Mouse (Mus musculus) CD8-positive naive resting alpha-beta T cell, adult 2 months (primary cell): ENCODE results near the gene Psmb3.
"Not testable (repeated sequence)": the region's sequence is repeated elsewhere in the genome, so short reads cannot be mapped to it uniquely, and the experiment has no call there.

ENCODE experiments used
- DNase-seq, 2 experiments: peaks; one replicate each; pipeline ENCODE4 v3.0.0; 2022; ENCODE audit warnings: low read depth in 2 of 2, low spot score in 2 of 2

The Psmb3 gene

DNA sequence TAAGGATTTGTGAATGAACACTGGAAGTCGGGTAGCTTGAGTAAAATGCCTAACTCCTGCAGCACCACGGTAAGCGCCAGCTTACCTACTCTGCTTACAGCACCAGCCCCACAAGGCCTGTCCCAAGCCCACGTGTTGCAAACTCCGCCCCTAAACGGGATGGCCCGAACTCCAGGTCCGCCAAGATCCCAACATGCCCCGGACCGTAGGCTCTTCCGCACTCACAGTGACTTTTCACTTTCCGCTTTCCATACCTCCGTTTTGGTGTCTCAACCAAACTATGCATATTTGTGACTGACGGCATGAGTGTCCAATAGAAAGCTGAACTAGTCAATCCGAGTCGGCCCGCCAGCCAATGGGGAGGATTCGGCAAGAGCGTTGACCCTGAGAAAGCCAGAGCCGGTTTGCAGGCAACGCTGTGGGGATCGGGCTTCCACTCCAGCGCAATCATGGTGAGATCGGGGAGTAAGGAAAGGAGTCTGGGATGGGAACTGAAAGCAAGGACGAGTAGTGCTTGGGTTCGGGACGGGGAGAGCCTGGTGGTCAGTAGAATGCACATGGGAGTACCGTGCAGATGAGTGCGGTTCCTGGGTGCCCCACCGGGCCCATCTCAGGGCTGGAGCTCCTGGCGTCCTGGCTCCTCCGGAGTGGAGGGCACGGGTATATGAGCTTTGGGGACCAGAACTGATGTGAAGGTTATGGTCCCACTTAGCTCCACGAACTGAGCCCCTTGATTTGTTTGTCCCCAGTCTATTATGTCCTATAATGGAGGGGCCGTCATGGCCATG is at the start of gene Psmb3:
TSS of gene Psmb3 (plus strand) at position 361 of the 788 bp plus-strand sequence.
- peak; percentile 97 to 98 for DNase-seq

GRCm38 (mm10) chr11:97654210-97654609 is 49.0 kb upstream of the Psmb3 start:
- no peak for DNase-seq

DNA sequence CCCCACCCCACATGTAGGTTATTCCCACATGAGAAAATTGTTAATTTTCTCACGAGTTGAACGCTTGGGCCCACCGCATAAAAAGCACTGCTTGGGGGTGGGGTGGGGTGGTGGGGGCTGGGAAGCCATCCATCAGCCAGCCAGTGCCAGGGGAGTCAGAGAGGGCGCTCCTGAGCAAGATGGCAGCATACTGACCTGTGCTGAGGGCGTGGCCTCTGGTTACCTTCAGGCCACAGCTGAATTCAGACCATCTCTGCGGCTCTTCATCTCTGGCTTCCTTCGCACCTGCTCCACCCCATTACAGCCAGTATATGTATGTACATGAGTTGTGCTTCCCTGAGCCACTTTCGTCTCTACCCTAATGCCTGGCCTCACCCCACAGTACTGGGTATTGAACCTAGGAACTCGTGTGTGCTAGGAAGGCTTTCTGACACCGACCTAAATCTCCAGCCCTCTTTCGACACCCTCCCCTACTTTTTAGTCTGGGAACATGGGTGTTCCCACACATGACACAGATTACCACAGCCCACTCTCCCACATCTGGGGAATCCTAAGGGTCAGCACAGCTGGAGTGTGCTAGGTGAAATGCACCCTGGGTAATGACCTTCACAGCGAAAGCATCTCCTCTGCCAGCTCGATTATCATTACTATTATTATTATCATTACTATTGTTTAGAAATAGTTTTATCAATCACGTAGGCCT is 46.8 kb upstream of the Psmb3 start:
- DNase-seq = no peak

DNA sequence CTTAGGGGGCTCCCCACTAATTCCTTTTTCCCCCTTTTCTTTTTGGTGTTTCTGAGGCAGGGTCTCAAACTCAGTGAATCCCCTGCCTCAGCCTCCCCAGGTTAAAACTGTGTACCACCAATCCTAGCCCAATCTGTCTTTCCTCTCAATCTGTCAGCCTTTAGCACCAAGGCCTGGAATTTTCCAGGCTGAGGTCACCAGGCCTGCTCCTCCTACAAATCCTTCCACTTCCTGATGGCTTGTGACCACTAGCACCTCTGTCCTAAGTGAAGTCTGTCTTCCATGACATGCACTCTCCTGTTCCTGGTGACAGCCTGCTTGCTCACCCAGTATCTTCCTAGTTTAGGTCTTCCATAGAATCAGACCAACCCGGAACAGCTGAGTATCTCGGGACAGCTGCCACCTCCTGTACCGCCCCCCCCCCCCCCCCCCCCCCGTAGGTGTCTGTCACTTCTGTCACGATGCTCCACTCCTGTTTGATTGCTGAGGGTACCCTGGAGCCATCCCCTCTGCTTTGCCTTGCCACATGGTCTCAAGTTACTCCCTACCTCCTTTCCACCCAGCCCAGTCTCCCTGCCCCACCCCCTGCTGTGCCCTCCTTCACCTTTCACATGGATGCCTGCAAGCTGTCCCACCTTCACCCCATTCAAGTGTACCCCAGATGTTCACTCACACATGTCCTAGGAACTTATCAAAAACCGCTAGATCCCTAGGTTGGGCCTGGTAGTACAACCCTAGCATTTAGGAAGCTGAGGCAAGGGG is 45.8 kb upstream of the Psmb3 start:
- DNase-seq = no peak

DNA sequence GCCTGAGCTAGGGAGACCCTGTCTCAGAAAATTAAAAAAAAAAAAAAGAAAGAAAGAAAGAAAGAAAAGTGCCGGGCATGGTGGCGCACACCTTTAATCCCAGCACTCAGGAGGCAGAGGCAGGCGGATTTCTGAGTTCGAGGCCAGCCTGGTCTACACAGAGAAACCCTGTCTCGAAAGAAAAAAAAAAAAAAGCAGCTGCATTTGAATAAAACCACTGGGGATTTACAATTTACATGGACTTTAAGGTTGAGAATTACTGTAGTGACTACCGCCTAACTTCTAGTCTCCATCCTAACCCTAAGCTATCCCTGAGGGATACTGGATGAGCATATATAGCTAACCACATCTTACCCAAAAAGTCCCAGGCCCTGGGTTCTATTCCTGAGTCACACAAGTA is 45.2 kb upstream of the Psmb3 start:
- DNase-seq = not testable (repeated sequence)

DNA sequence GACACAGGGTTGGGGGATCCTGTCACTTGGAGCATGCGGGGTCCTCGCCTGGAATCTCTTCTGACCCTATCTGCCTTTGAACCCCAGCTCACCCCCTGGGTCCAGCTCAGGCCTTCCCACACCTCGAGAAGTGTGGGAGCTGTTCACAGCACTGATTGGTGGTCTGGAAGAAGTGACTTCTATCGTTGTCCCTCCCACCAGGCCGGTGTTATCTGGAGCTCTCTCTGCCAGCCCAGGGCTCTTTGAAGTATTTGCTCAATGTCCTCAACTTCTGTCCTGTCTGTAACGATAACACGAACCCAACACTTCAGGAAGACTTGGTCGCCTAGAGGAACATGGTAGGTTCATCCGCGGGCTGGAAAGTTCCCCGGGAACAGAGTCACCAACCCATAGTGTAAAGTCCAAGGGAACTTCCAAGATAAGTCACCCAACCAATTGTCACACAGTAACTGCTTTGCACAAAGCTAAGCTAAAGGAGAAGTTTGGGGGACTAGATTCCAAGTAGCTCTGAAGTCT is 44.4 kb upstream of the Psmb3 start:
- DNase-seq = no peak

DNA sequence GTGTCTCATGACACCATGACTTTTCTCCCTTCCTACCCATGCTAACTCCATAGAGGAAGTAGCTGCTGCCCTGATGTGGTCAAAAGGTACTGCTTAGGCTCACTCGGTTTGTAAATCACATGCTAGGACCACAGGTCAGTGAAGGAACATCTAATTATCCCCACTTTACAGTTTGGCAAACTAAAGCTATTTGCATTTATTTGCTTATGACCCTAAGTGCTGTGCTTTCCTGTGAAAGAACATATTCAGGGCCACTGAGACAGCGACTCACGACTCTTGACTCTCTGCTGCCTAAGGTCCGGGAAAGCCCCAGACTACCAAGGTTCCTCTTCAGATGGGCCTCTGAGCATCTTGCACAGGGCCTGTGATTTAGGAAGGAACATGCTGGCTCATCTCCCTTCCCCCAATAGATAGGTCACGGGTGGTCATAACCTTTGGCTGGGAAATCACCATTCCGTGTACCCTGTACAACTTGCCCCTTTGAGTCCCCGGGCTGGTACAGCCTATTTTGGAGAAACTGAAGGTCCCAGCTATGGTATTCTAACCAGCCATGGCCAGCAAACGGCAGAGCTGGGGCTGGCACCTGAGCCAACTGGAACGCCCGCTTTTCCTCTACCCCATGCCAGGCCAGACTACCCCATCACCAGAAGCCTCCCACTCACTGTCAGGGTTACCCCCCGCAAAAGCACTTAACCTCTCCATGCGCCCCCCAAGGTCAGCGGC is 43.8 kb upstream of the Psmb3 start:
- peak; percentile 33 to 41 for DNase-seq

GRCm38 (mm10) chr11:97659990-97660714 is 43.0 kb upstream of the Psmb3 start:
- DNase-seq = peak; percentile 57

DNA sequence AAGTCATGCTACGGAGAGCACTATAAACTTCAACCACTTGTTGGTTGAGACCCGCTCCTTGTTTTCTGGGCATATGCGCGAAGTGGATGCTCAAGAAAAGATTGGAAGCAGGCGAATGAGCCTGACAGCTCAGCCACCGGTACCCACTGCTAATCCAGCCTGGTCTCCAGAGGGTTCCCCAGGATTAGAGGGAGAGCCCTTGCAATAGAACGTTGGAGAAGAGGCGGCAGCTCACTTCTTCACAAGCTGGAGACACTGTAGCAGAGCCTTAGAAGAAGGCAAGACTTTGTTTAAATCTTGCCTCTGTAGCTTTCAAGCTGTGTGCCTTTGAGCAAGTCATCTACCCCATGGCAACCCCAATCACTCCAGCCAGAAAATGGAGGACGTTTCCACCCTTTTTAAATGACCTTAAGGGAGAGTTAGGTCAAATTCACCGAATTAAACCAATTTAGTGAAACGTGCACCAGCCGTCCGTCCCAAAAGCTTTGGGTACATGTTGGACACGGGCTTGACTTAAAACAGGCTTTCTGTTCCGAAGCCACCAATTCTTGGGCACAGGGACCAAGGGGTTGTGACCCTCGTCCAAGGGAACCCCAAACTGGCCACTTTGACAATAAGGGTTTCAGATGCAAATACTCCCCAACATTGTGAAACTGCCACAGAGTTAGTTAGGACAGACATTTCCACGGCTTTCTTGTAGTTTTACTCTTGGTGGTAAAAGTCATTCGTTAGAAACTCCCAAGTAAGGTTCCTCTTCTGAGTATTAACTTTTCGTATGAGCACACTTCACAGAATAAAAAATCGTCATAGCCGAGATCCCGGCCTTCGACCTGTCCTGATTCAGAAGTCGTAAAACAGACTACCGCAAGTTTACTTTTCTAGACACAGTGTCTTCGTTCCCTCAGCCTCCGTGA is 42.2 kb upstream of the Psmb3 start:
- no peak for DNase-seq

DNA sequence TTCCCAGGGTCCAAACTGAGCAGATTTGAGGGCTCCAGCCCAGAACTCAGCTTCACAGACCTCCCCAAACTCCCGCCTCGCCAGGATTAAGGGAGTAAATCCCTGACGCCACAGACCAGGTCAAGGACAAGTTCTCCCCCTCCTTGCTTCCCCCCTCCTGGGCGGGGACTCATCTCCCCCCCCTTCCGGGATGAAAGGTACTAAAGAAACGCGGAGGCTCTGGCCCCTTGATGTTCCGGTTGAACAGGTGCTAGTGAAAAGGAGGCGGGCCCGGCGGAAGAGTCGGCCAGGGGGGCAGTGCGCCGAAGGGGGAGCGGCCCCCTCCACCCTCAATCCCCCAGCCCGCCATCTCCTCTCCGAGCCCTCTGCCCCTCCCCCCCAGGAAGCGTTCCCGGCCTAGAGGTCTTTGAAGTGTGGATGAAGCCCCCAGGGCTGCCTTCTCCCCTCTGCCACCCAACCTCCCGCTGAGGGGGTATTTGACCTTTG is 41.5 kb upstream of the Psmb3 start:
- DNase-seq = peak; percentile 38 to 44

DNA sequence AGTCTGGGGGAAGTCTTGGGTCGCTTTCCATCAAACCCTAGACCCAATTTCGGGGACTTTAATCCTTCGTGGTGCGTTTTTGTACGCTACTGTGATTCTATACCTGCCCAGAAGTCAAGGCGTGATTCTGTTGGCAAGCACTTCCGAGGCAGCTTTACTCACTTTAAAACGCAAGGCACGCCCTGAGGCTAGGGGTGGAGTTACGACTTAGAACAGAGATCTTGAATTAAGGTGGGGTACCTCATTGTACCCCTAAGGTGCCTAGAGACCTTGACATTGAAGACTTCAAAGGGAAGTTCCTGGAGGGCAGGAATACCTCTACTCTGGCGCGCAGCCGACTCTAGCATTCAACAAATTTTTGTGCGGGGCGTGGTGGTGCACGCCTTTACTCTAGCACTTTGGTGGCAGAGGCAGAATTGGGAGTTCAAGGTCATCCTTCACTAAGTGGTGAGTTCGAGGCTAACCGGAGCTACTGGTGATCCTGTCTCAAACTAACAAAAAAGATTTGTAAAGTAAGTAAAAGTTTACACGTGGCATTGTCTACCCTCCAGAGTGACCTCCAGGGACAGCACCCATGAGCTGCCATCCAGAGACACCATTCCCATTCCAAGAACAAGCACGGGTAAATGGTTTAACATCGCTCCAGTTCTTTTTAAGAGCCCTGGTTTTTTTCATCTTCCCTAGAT is 40.8 kb upstream of the Psmb3 start:
- peak; percentile 54 to 64 for DNase-seq

GRCm38 (mm10) chr11:97662893-97663527 is 40.2 kb upstream of the Psmb3 start, which contains the start of gene Mllt6:
TSS of gene Mllt6 (plus strand) at chr11:97663414.
- peak; percentile 54 to 62 for DNase-seq

DNA sequence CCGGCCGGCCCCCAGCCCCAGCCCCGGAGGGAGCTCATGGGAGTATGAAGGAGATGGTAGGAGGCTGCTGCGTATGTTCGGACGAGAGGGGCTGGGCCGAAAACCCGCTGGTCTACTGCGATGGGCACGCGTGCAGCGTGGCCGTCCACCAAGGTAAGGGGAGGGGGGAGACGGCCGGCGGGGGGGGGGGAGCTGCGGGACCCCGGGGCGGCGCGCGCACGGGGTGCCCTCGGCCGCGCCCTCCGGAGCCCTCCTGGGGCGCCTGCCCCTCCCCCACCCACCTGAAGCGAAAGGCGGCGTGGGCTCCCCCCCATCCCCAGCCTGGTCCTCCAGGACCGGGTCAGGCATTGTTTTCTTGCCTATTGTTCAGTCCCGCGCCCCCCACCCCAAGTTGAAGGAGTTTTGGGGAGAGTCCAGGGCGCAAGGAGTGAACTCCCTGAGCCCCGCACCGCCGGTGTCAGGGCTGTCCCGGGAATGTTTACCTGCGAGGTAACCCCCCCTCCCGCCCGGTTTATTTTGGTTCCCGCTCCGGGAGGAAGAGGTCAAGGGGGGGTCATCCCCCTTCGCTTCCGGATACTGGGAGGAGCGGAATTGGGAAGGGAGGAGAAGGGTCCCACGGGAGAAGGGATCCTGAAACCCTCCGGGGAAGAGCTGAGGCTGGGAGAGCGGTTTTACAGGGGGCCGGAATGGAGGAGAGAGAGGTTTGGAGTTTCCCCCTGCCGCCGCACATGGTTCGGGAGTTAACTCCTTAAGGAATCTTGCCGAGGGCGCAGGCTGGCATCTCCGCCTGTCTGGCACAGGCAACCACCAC is 39.5 kb upstream of the Psmb3 start:
- no peak for DNase-seq

DNA sequence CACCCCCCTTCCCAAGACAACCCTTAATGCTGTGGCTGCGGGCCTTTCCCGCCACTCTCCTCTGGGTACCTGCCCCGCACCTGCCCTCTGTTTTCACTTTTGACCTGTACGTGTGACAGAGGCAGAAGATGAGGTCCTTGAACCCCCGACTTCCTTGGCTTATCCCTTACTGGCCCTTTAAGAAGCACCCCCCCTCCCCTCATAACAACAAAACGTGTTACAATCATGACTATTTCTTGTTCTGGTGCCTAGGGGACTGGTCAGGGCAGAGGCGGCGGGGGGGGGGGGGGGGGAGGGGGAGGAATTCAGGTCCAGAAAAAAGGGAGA is 38.9 kb upstream of the Psmb3 start:
- DNase-seq = no peak

- DNase-seq = no peak
Measured at GRCm38 (mm10) chr11:97664771-97665240, 38.4 kb upstream of the Psmb3 start.

- DNase-seq = no peak
Measured at GRCm38 (mm10) chr11:97665431-97665830, 37.8 kb upstream of the Psmb3 start.

- DNase-seq = no peak
Measured at GRCm38 (mm10) chr11:97666221-97666620, 37.0 kb upstream of the Psmb3 start.
